Mouse (Mus musculus) erythroblast, embryonic 14.5 days (primary cell): ENCODE results near the gene Trpm3.

Source experiments
- GATA1 ChIP-seq: IDR thresholded peaks from 2 replicates; pipeline ENCODE4 v1.6.1; 2012; ENCODE audit warnings: low read length, inconsistent platforms, mixed read lengths
- TAL1 ChIP-seq: IDR thresholded peaks from 3 replicates; pipeline ENCODE4 v1.6.1; 2012; ENCODE audit warnings: low read length, inconsistent platforms, mixed read lengths

DNA sequence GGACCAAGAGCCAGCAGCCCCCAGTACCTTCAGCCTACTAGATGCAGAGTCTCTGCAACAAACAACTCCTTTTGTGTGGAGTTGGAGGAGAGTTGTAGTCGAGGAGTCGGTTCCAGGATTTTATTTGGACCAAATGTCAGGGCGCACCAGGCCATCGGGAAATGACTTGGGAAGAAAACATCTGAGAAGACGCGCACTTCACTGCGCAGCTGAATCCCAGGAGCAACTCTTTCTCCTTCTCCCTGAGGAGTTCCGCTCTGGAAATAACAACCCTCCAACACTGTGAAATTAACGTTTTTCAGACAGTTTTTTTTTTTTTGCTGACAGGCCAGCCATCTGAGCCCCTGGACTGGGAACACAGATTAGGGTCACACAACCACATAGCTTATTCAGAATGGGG, 787.9 kb downstream of the Trpm3 start:
- TF ChIP-seq GATA1: no peak
- no peak for TF ChIP-seq TAL1
